Mouse (Mus musculus) testis, postnatal 10 days (tissue): ENCODE measurements around the gene Aacs.

Experiments used
- DNase-seq: peaks from one replicate; pipeline ENCODE4 v3.0.0; 2021; ENCODE audit warnings: low spot score

Aacs gene

GRCm38 (mm10) chr5:125493093-125493423 is 17.4 kb downstream of the Aacs start:
- no peak for DNase-seq

GRCm38 (mm10) chr5:125495655-125496054 is 20.0 kb downstream of the Aacs start:
- no peak for DNase-seq

- peak; percentile 80 for DNase-seq
These were observed 22.4 kb downstream of the Aacs start for GRCm38 (mm10) chr5:125497821-125498600.

- no peak for DNase-seq
These were observed 25.9 kb downstream of the Aacs start for GRCm38 (mm10) chr5:125501505-125501904.

GRCm38 (mm10) chr5:125502186-125502585 is 26.6 kb downstream of the Aacs start:
- DNase-seq, result no peak

GRCm38 (mm10) chr5:125503628-125504027 is 28.0 kb downstream of the Aacs start:
- no peak for DNase-seq

GRCm38 (mm10) chr5:125504692-125505091 is 29.1 kb downstream of the Aacs start:
- DNase-seq, result no peak

GRCm38 (mm10) chr5:125505968-125506367 is 30.4 kb downstream of the Aacs start:
- DNase-seq, result no peak

- no peak for DNase-seq
These were observed 32.0 kb downstream of the Aacs start for GRCm38 (mm10) chr5:125507582-125507981.

GRCm38 (mm10) chr5:125508006-125508405 is 32.4 kb downstream of the Aacs start:
- DNase-seq, result no peak

- peak; percentile 73 for DNase-seq
These were observed 33.9 kb downstream of the Aacs start for GRCm38 (mm10) chr5:125509541-125509940.

GRCm38 (mm10) chr5:125515006-125515405 is 39.4 kb downstream of the Aacs start:
- DNase-seq, result no peak

GRCm38 (mm10) chr5:125518640-125519039 is 43.0 kb downstream of the Aacs start:
- no peak for DNase-seq

GRCm38 (mm10) chr5:125520930-125521590 is 45.4 kb downstream of the Aacs start:
- DNase-seq, result no peak

- no peak for DNase-seq
These were observed 47.7 kb downstream of the Aacs start for GRCm38 (mm10) chr5:125523361-125523760.

- no peak for DNase-seq
These were observed 49.9 kb downstream of the Aacs start for GRCm38 (mm10) chr5:125525516-125525915.

GRCm38 (mm10) chr5:125526464-125526863 is 50.9 kb downstream of the Aacs start:
- DNase-seq, result peak; percentile 72

- DNase-seq, result peak; percentile 89
These were observed 53.5 kb downstream of the Aacs start for GRCm38 (mm10) chr5:125529109-125529508.

GRCm38 (mm10) chr5:125531634-125532033 is 56.0 kb downstream of the Aacs start, which contains the start of gene Tmem132b:
TSS of gene Tmem132b (plus strand) at chr5:125531774.
- DNase-seq, result no peak

GRCm38 (mm10) chr5:125532191-125532544 is 56.6 kb downstream of the Aacs start:
- DNase-seq, result no peak

GRCm38 (mm10) chr5:125532545-125533224 is 57.1 kb downstream of the Aacs start:
- DNase-seq, result no peak

GRCm38 (mm10) chr5:125533225-125533900 is 57.7 kb downstream of the Aacs start:
- DNase-seq, result no peak
